In genomic region chr12:21417100-21418070, GRCm38 (mm10) we compare ENCODE assay signal across 7 mouse cellular contexts. TPM values are rescaled to one million over a fixed set of nuclear protein-coding genes. Genes with fewer than 3 reads are reported as not detected.
DNase-seq lines count a peak whose midpoint lies in the region; ATAC-seq and TF ChIP-seq lines count a peak whose summit lies in the region.

Ywhaq (minus strand) TSS chr12:21417637.

- peaks cover 20% of the 10 kb centered on the region for H3K4me1 ChIP-seq in embryonic facial prominence, embryonic 10.5 days
- peaks cover 12% of the 10 kb centered on the region for H3K4me1 ChIP-seq in intestine, postnatal 0 days (replicated peaks; ENCODE audit: control insufficient read depth, insufficient read depth, low read length)
- peaks cover 19% of the 10 kb centered on the region; the same call in 1 of the 2 replicates for H3K4me1 ChIP-seq in midbrain, embryonic 12.5 days
- peaks cover 3% of the 10 kb centered on the region; the same call in 1 of the 2 replicates for H3K4me1 ChIP-seq in small intestine, adult 2 months (ENCODE audit: control insufficient read depth, insufficient read depth, insufficient read length, low read length)

- TF ChIP-seq POLR2A in small intestine, adult 2 months (IDR thresholded peaks at IDR 0.05; ENCODE audit: low read depth, low read length): peak; percentile 92

- H3K36me3 ChIP-seq in embryonic facial prominence, embryonic 10.5 days (replicated peaks): peaks cover 35% of the 10 kb centered on the region
- peaks cover 4% of the 10 kb centered on the region for H3K36me3 ChIP-seq in intestine, postnatal 0 days (ENCODE audit: control insufficient read depth, insufficient read depth)
- peaks cover 35% of the 10 kb centered on the region for H3K36me3 ChIP-seq in midbrain, embryonic 12.5 days
- peaks cover 12% of the 10 kb centered on the region; the same call in 1 of the 2 replicates for H3K36me3 ChIP-seq in small intestine, adult 2 months (ENCODE audit: control insufficient read depth, insufficient read depth, low read length)

- H3K9ac ChIP-seq in intestine, postnatal 0 days (ENCODE audit: low read depth, low read length): peak within 1 kb of the TSS; percentile 82
- peak within 1 kb of the TSS; percentile 98 for H3K9ac ChIP-seq in midbrain, embryonic 12.5 days (replicated peaks)

- peak; percentile 99 for ATAC-seq in intestine, postnatal 0 days
- ATAC-seq in midbrain, embryonic 12.5 days (ENCODE audit: low FRiP score, low read depth): peak; percentile 100

- intact Hi-C loops in left cerebral cortex, postnatal 4 days (cut with DNase I): loop anchor here (10.0 kb wide), 1 partner anchor 97 kb away; no protein-coding TSS in a partner anchor

- peak within 1 kb of the TSS; percentile 99 for H3K27ac ChIP-seq in embryonic facial prominence, embryonic 10.5 days (replicated peaks)
- H3K27ac ChIP-seq in intestine, postnatal 0 days (ENCODE audit: low read depth, low read length): peak within 1 kb of the TSS; percentile 99
- H3K27ac ChIP-seq in midbrain, embryonic 12.5 days (replicated peaks): peak within 1 kb of the TSS; percentile 100
- peak within 1 kb of the TSS; percentile 94 for H3K27ac ChIP-seq in small intestine, adult 2 months (ENCODE audit: insufficient read depth, low read depth, low read length)

- peak within 1 kb of the TSS; percentile 86 for H3K4me3 ChIP-seq in embryonic facial prominence, embryonic 10.5 days
- peak within 1 kb of the TSS; percentile 97 for H3K4me3 ChIP-seq in intestine, postnatal 0 days (ENCODE audit: low read depth, low read length)
- H3K4me3 ChIP-seq in midbrain, embryonic 12.5 days: peak within 1 kb of the TSS; percentile 88
- H3K4me3 ChIP-seq in small intestine, adult 2 months (ENCODE audit: low read depth, low read length): peak within 1 kb of the TSS; percentile 71

- peak within 1 kb of the TSS; percentile 74 for H3K4me2 ChIP-seq in intestine, postnatal 0 days (replicated peaks; ENCODE audit: low read depth)
- peak within 1 kb of the TSS; percentile 70 for H3K4me2 ChIP-seq in midbrain, embryonic 12.5 days (replicated peaks)

- WGBS in embryonic facial prominence, embryonic 10.5 days: under 1% methylated on average over 103 of the region's 103 CpGs
- under 1% methylated on average over 99 of the region's 103 CpGs for WGBS in intestine, postnatal 0 days
- WGBS in midbrain, embryonic 12.5 days: under 1% methylated on average over 102 of the region's 103 CpGs
- under 1% methylated on average over 103 of the region's 103 CpGs for WGBS in small intestine, adult 2 months

- no peaks in the 10 kb centered on the region for H3K27me3 ChIP-seq in embryonic facial prominence, embryonic 10.5 days (replicated peaks; ENCODE audit: low read depth, poor library complexity, severe bottlenecking)
- no peaks in the 10 kb centered on the region for H3K27me3 ChIP-seq in intestine, postnatal 0 days (replicated peaks; ENCODE audit: control insufficient read depth, insufficient read depth, low read length)
- H3K27me3 ChIP-seq in midbrain, embryonic 12.5 days: no peaks in the 10 kb centered on the region
- no peaks in the 10 kb centered on the region for H3K27me3 ChIP-seq in small intestine, adult 2 months (ENCODE audit: control insufficient read depth, insufficient read depth, low read length)

- peak; percentile 99 for DNase-seq in adrenal gland, postnatal 10 days
- peak; percentile 100 for DNase-seq in embryonic facial prominence, embryonic 10.5 days (ENCODE audit: low spot score)
- no peak for DNase-seq in gonadal fat pad, adult 2 months (ENCODE audit: low read depth)
- peak; percentile 99 for DNase-seq in left cerebral cortex, postnatal 4 days

- H3K9me3 ChIP-seq in embryonic facial prominence, embryonic 10.5 days: peaks cover 17% of the 10 kb centered on the region; the same call in 1 of the 2 replicates
- no peaks in the 10 kb centered on the region for H3K9me3 ChIP-seq in intestine, postnatal 0 days (ENCODE audit: control insufficient read depth)
- H3K9me3 ChIP-seq in midbrain, embryonic 12.5 days: peaks cover 20% of the 10 kb centered on the region

- TF ChIP-seq CTCF in intestine, postnatal 0 days (IDR thresholded peaks at IDR 0.05; ENCODE audit: low read depth): no peak
- no peak for TF ChIP-seq CTCF in small intestine, adult 2 months (IDR thresholded peaks at IDR 0.05; ENCODE audit: extremely low read depth, insufficient read length, insufficient replicate concordance, low read depth, low read length)

RNA-seq across cellular contexts. Expression of gene Ywhaq, which starts in this region (rescaled TPM):
- 100 to 1,000 TPM; 236 to 242 TPM for total RNA-seq in adrenal gland, postnatal 10 days (2021)
- polyA plus RNA-seq in embryonic facial prominence, embryonic 10.5 days (2016; fragmentation: Nextera tagmentation; extraction: Ambion mirVana): 1,000 and 1,033 TPM in 2 replicates
- polyA plus RNA-seq in gonadal fat pad, adult 2 months (2012; rRNA removed): 98.7 and 105 TPM in 2 replicates
- polyA plus RNA-seq in intestine, postnatal 0 days (2015; fragmentation: Nextera tagmentation; extraction: Ambion mirVana): 235 TPM in 2 replicates
- 100 to 1,000 TPM; 657 to 673 TPM for total RNA-seq in left cerebral cortex, postnatal 4 days (2021)
- polyA plus RNA-seq in midbrain, embryonic 12.5 days (2016; fragmentation: Nextera tagmentation; extraction: Ambion mirVana): 1,175 and 1,209 TPM in 2 replicates
- polyA plus RNA-seq in small intestine, adult 2 months (2012; rRNA removed): 13.5 and 39.4 TPM in 2 replicates
